Mouse (Mus musculus): ENCODE measurements around the gene Lrp5.

DNA sequence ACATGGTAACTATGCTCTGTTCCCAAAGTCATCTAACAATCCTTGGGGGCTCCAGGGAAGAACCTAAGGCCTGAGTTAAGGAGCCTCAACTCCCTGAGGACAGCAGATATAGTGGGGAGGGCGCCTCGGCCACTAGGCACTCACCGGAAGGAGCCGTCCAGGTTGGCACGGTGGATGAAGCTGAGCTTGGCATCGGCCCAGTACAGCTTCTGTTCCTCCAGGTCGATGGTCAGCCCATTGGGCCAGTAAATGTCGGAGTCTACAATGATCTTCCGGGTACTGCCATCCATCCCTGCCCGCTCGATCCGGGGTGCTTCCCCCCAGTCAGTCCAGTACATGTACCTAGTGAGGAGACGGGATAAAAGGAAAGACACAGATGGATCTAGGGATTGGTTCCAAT lies 34.4 kb downstream of the Lrp5 start:
- TF ChIP-seq EP300 (IDR thresholded peaks at IDR 0.05; ENCODE audit: insufficient read depth, low read depth, low read length): no peak
- no peak for TF ChIP-seq CTCF (IDR thresholded peaks at IDR 0.05; ENCODE audit: low read depth, low read length)
- no peak for TF ChIP-seq POLR2A (IDR thresholded peaks at IDR 0.05; ENCODE audit: insufficient read depth, low read length)

Measured in ES-Bruce4 (cell line).